In the genomic region with DNA sequence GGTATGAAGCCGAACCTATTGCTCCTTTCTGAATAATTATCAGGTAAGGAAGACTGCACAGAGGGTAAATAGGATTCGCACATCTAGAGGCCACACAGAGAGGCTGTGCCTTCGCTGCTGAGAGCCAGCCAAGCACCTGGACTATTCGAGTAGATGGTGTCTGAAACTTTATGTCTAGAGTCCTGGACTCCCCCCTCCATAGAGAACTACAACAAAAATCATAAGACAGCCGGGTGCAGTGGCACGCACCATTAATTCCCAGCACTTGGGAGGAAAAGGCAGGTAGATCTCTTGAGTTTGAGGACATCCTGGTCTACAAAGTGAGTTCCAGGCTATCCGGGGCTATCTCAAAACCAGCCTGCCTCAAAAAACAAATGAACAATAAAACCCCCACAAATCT, we compare ENCODE assay signal across 10 mouse cellular contexts. TPM values are rescaled to one million over a fixed set of nuclear protein-coding genes. Genes with fewer than 3 reads are reported as not detected.
DNase-seq lines count a peak whose midpoint lies in the region; ATAC-seq and TF ChIP-seq lines count a peak whose summit lies in the region.
"Had no signal": no experiment of that assay in that cellular context is flagged by ENCODE, and none has a peak within 500 bp of the region (broad histone marks: within the 10 kb centered on the region; RNA-seq: fewer than 3 reads in every experiment).

No protein-coding gene starts in this region.

- H3K4me2 ChIP-seq in heart, embryonic 13.5 days, result peak overlapping the region; percentile 87
- H3K4me2 ChIP-seq in hindbrain, embryonic 12.5 days (replicated peaks), result peak overlapping the region; percentile 72
- H3K4me2 ChIP-seq in midbrain, embryonic 11.5 days, result peak overlapping the region; percentile 65

- H3K9ac ChIP-seq in heart, embryonic 13.5 days, result peak overlapping the region; percentile 96
- H3K9ac ChIP-seq in ES-E14 (ENCODE audit: insufficient read depth, low read depth, low read length, poor library complexity, severe bottlenecking), result peak overlapping the region; percentile 62; the same call in 1 of the 2 replicates
- peak overlapping the region; percentile 62 for H3K9ac ChIP-seq in hindbrain, embryonic 12.5 days
- H3K9ac ChIP-seq in midbrain, embryonic 11.5 days (ENCODE audit: low read length), result peak overlapping the region; percentile 52

- in situ Hi-C loops in ES-E14 (cut with MboI; ENCODE audit: low sequenced_read_pairs in 2 of 2, unreplicated experiment in 2 of 2), result no loop called here

- no peak for DNase-seq in heart, adult 18-20 months
- no peak for DNase-seq in ES-E14 (ENCODE audit: low read depth, low spot score)
- DNase-seq in midbrain, embryonic 11.5 days (ENCODE audit: low spot score, missing footprints), result no peak
- DNase-seq in Muller cell, postnatal 12 days (ENCODE audit: inconsistent ontology term), result no peak
- DNase-seq in adrenal gland, postnatal 10 days, result no peak
- no peak for DNase-seq in left cerebral cortex, adult 18-20 months (ENCODE audit: low spot score in 2 of 2)
- DNase-seq: cerebellum, adult 11-12 months; kidney, postnatal 25 days had no signal

- peak overlapping the region; percentile 94 for H3K4me3 ChIP-seq in heart, embryonic 13.5 days
- H3K4me3 ChIP-seq in ES-E14 (ENCODE audit: insufficient read depth in 1 of 2, low read depth in 1 of 2, low read length in 2 of 2, poor library complexity in 1 of 2, severe bottlenecking in 1 of 2), result peak overlapping the region; percentile 95
- H3K4me3 ChIP-seq in hindbrain, embryonic 12.5 days, result peak overlapping the region; percentile 87
- H3K4me3 ChIP-seq in midbrain, embryonic 11.5 days (ENCODE audit: low read depth, low read length), result peak overlapping the region; percentile 85

- peaks cover 57% of the 10 kb centered on the region for H3K36me3 ChIP-seq in heart, embryonic 13.5 days
- H3K36me3 ChIP-seq in ES-E14 (ENCODE audit: control insufficient read depth, insufficient read depth, low read length, poor library complexity, severe bottlenecking), result peaks cover 9% of the 10 kb centered on the region; the same call in 1 of the 2 replicates
- peaks cover 23% of the 10 kb centered on the region for H3K36me3 ChIP-seq in hindbrain, embryonic 12.5 days
- H3K36me3 ChIP-seq in midbrain, embryonic 11.5 days (ENCODE audit: control insufficient read depth, insufficient read depth, low read length), result peaks cover 14% of the 10 kb centered on the region

- ATAC-seq in heart, embryonic 13.5 days (ENCODE audit: extremely low read depth, insufficient number of reproducible peaks, low FRiP score, low TSS enrichment), result no peak
- ATAC-seq in hindbrain, embryonic 12.5 days (ENCODE audit: low FRiP score), result no peak
- no peak for ATAC-seq in midbrain, embryonic 11.5 days (ENCODE audit: low FRiP score)

- H3K27ac ChIP-seq in heart, embryonic 13.5 days (replicated peaks), result no peak overlapping the region
- peak overlapping the region; percentile 52; the same call in 1 of the 2 replicates for H3K27ac ChIP-seq in ES-E14 (ENCODE audit: insufficient read depth, low read depth, low read length, poor library complexity, severe bottlenecking)
- peak overlapping the region; percentile 74; the same call in 1 of the 2 replicates for H3K27ac ChIP-seq in hindbrain, embryonic 12.5 days
- no peak overlapping the region for H3K27ac ChIP-seq in midbrain, embryonic 11.5 days (ENCODE audit: low read depth, low read length)

- H3K27me3 ChIP-seq in heart, embryonic 13.5 days (replicated peaks), result no peaks in the 10 kb centered on the region
- no peaks in the 10 kb centered on the region for H3K27me3 ChIP-seq in hindbrain, embryonic 12.5 days
- H3K27me3 ChIP-seq in midbrain, embryonic 11.5 days (ENCODE audit: control insufficient read depth, insufficient read depth, low read length), result no peaks in the 10 kb centered on the region

- H3K9me3 ChIP-seq in heart, embryonic 13.5 days, result no peaks in the 10 kb centered on the region
- no peaks in the 10 kb centered on the region for H3K9me3 ChIP-seq in ES-E14 (ENCODE audit: control insufficient read depth, insufficient read depth, low read depth, low read length)
- H3K9me3 ChIP-seq in hindbrain, embryonic 12.5 days (replicated peaks), result no peaks in the 10 kb centered on the region
- H3K9me3 ChIP-seq in midbrain, embryonic 11.5 days (ENCODE audit: control insufficient read depth, low read length), result no peaks in the 10 kb centered on the region

- 79% methylated on average over 7 of the region's 7 CpGs for WGBS in heart, embryonic 13.5 days
- 90% methylated on average over 7 of the region's 7 CpGs for WGBS in hindbrain, embryonic 12.5 days
- 87% methylated on average over 7 of the region's 7 CpGs for whole genome bisulfite sequencing in midbrain, embryonic 11.5 days

- H3K4me1 ChIP-seq in heart, embryonic 13.5 days, result peaks cover 39% of the 10 kb centered on the region
- H3K4me1 ChIP-seq in ES-E14 (ENCODE audit: control insufficient read depth in 2 of 2, insufficient read depth in 2 of 2, low read length in 2 of 2, poor library complexity in 1 of 2), result no peaks in the 10 kb centered on the region; a peak in 1 of 4 replicates
- H3K4me1 ChIP-seq in hindbrain, embryonic 12.5 days, result peaks cover 37% of the 10 kb centered on the region
- peaks cover 28% of the 10 kb centered on the region for H3K4me1 ChIP-seq in midbrain, embryonic 11.5 days (ENCODE audit: control insufficient read depth, insufficient read depth, low read length)

TF ChIP-seq in ES-E14, 5 proteins besides CTCF, POLR2A, EP300 and RAD21:
- TF ChIP-seq ZC3H11A (IDR thresholded peaks at IDR 0.05; ENCODE audit: borderline replicate concordance, low read depth, low read length), result no peak
- no peak for TF ChIP-seq HCFC1 (IDR thresholded peaks at IDR 0.05; ENCODE audit: borderline replicate concordance, insufficient read depth, low read length)
- TF ChIP-seq MAFK (IDR thresholded peaks at IDR 0.05; ENCODE audit: insufficient read depth, low read depth, low read length), result no peak

RNA-seq across cellular contexts. Expression of a gene that starts 1.0 kb away (rescaled TPM):
- 5.1 and 5.2 TPM in 2 replicates for polyA plus RNA-seq in heart, embryonic 13.5 days (2015; fragmentation: Nextera tagmentation; extraction: Ambion mirVana)
- total RNA-seq in heart, adult 18-20 months (2021), result 1 to 10 TPM; 1.3 TPM
- total RNA-seq in ES-E14 (2012; rRNA removed), result 2.5 and 3.5 TPM in 2 replicates
- 16.3 and 17.7 TPM in 2 replicates for polyA plus RNA-seq in hindbrain, embryonic 12.5 days (2016; fragmentation: Nextera tagmentation; extraction: Ambion mirVana)
- 12.6 and 15.0 TPM in 2 replicates for polyA plus RNA-seq in midbrain, embryonic 11.5 days (2014; fragmentation: Nextera tagmentation; extraction: Ambion mirVana)
- total RNA-seq in adrenal gland, postnatal 10 days (2021), result 1 to 10 TPM; 3.6 to 4.3 TPM
- total RNA-seq in left cerebral cortex, adult 18-20 months (2021), result 1 to 10 TPM; 5.4 to 6.2 TPM

RNA-seq across cellular contexts. Expression of a gene that starts 9.4 kb away (rescaled TPM):
- 27.3 and 27.7 TPM in 2 replicates for polyA plus RNA-seq in heart, embryonic 13.5 days (2015; fragmentation: Nextera tagmentation; extraction: Ambion mirVana)
- total RNA-seq in heart, adult 18-20 months (2021), result 10 to 100 TPM; 21.1 to 22.2 TPM
- 16.3 and 17.1 TPM in 2 replicates for total RNA-seq in ES-E14 (2012; rRNA removed)
- 55.4 and 56.3 TPM in 2 replicates for polyA plus RNA-seq in hindbrain, embryonic 12.5 days (2016; fragmentation: Nextera tagmentation; extraction: Ambion mirVana)
- polyA plus RNA-seq in midbrain, embryonic 11.5 days (2014; fragmentation: Nextera tagmentation; extraction: Ambion mirVana), result 70.3 and 72.4 TPM in 2 replicates
- total RNA-seq in adrenal gland, postnatal 10 days (2021), result 10 to 100 TPM; 37.3 to 40.0 TPM
- total RNA-seq in left cerebral cortex, adult 18-20 months (2021), result 10 to 100 TPM; 24.6 to 33.0 TPM

RNA-seq across cellular contexts. Expression of a gene that starts 28.1 kb away (rescaled TPM):
- polyA plus RNA-seq in heart, embryonic 13.5 days (2015; fragmentation: Nextera tagmentation; extraction: Ambion mirVana), result 13.5 and 16.3 TPM in 2 replicates
- total RNA-seq in heart, adult 18-20 months (2021), result 1 to 10 TPM; 1.7 to 2.4 TPM
- total RNA-seq in ES-E14 (2012; rRNA removed), result 12.5 and 17.3 TPM in 2 replicates
- 28.7 and 30.7 TPM in 2 replicates for polyA plus RNA-seq in hindbrain, embryonic 12.5 days (2016; fragmentation: Nextera tagmentation; extraction: Ambion mirVana)
- polyA plus RNA-seq in midbrain, embryonic 11.5 days (2014; fragmentation: Nextera tagmentation; extraction: Ambion mirVana), result 32.7 and 34.5 TPM in 2 replicates
- 10 to 100 TPM; 11.3 to 13.0 TPM for total RNA-seq in adrenal gland, postnatal 10 days (2021)
- 10 to 100 TPM; 12.7 to 15.7 TPM for total RNA-seq in left cerebral cortex, adult 18-20 months (2021)

RNA-seq across cellular contexts. Expression of a gene that starts 29.0 kb away (rescaled TPM):
- polyA plus RNA-seq in heart, embryonic 13.5 days (2015; fragmentation: Nextera tagmentation; extraction: Ambion mirVana), result 7.3 and 7.7 TPM in 2 replicates
- 10 to 100 TPM; 24.2 to 31.1 TPM for total RNA-seq in heart, adult 18-20 months (2021)
- total RNA-seq in ES-E14 (2012; rRNA removed), result 11.1 and 13.4 TPM in 2 replicates
- 14.4 and 15.6 TPM in 2 replicates for polyA plus RNA-seq in hindbrain, embryonic 12.5 days (2016; fragmentation: Nextera tagmentation; extraction: Ambion mirVana)
- polyA plus RNA-seq in midbrain, embryonic 11.5 days (2014; fragmentation: Nextera tagmentation; extraction: Ambion mirVana), result 9.8 and 10.7 TPM in 2 replicates
- total RNA-seq in adrenal gland, postnatal 10 days (2021), result 10 to 100 TPM; 53.3 to 65.8 TPM
- 10 to 100 TPM; 54.5 to 57.8 TPM for total RNA-seq in left cerebral cortex, adult 18-20 months (2021)

RNA-seq across cellular contexts. Expression of a gene that starts 43.3 kb away (rescaled TPM):
- polyA plus RNA-seq in heart, embryonic 13.5 days (2015; fragmentation: Nextera tagmentation; extraction: Ambion mirVana), result 4.6 and 5.0 TPM in 2 replicates
- 1 to 10 TPM; 2.4 to 3.3 TPM for total RNA-seq in heart, adult 18-20 months (2021)
- 3.3 and 4.2 TPM in 2 replicates for total RNA-seq in ES-E14 (2012; rRNA removed)
- 5.9 and 6.5 TPM in 2 replicates for polyA plus RNA-seq in hindbrain, embryonic 12.5 days (2016; fragmentation: Nextera tagmentation; extraction: Ambion mirVana)
- 6.8 and 7.1 TPM in 2 replicates for polyA plus RNA-seq in midbrain, embryonic 11.5 days (2014; fragmentation: Nextera tagmentation; extraction: Ambion mirVana)
- total RNA-seq in adrenal gland, postnatal 10 days (2021), result 1 to 10 TPM; 5.7 to 6.2 TPM
- total RNA-seq in left cerebral cortex, adult 18-20 months (2021), result 1 to 10 TPM; 4.3 to 4.8 TPM

Comparison
In these comparisons a context has a peak if more than half of its experiments do, and no peak if none do; other contexts are left out.
1. H3K27ac ChIP-seq: peak in ES-E14 (single experiment) and hindbrain, embryonic 12.5 days (single experiment); none in heart, embryonic 13.5 days (single experiment) and midbrain, embryonic 11.5 days (single experiment).
2. Peak in every context shown above with its lines, with median percentiles within 50 percentile points of each other: H3K4me2 ChIP-seq, H3K4me3 ChIP-seq and H3K9ac ChIP-seq.